Mouse (Mus musculus): Measurements from ENCODE around the gene Dnmt3a.

DNA sequence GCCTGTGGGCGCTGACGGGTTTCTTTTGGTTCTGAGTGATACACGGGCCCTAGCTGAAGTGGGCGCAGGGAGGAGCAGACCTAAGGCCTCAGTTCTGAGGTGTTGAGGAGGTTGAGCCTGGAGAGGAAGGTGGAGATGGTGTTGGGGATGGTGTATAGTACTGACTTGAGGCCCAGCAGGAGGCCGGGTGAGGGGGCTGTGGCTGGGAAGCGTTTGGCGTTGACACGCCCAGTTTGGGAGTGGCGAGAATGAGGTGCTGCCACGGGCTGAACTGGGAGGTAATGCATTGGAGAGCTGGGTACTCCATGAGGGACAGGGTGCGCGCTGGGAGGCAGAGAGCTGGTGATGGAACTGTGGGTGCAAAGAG, 19.9 kb downstream of the Dnmt3a start:
- TF ChIP-seq ETS1 (conservative IDR thresholded peaks at IDR 0.05; ENCODE audit: low read depth, low read length) (no peak), CTCF (conservative IDR thresholded peaks at IDR 0.05 in 1 of 2, IDR thresholded peaks at IDR 0.05 in 1 of 2; ENCODE audit: low read depth in 2 of 2, low read length in 2 of 2) (no peak), POLR2A (IDR thresholded peaks at IDR 0.05; ENCODE audit: low read depth, low read length) (no peak), GABPA (IDR thresholded peaks at IDR 0.05; ENCODE audit: insufficient replicate concordance, low read depth, low read length) (no peak), EP300 (IDR thresholded peaks at IDR 0.05; ENCODE audit: low read length) (no peak), E2F4 (IDR thresholded peaks at IDR 0.05; ENCODE audit: insufficient replicate concordance, low read depth, low read length) (no peak), CHD2 (IDR thresholded peaks at IDR 0.05; ENCODE audit: low read length) (no peak), TBP (conservative IDR thresholded peaks at IDR 0.05; ENCODE audit: low read depth, low read length) (no peak), ELF1 (IDR thresholded peaks at IDR 0.05; ENCODE audit: low read depth, low read length) (no peak), NRF1 (IDR thresholded peaks at IDR 0.05; ENCODE audit: low read depth, low read length) (no peak)

All from CH12.LX (cell line).